Mouse (Mus musculus): ENCODE measurements around the gene Gm10961. TPM values are rescaled to one million over a fixed set of nuclear protein-coding genes. Genes with fewer than 3 reads are reported as not detected.

The Gm10961 gene
- not detected in 2 replicates for polyA plus RNA-seq (2012; rRNA removed; ENCODE audit: low replicate concordance)

DNA sequence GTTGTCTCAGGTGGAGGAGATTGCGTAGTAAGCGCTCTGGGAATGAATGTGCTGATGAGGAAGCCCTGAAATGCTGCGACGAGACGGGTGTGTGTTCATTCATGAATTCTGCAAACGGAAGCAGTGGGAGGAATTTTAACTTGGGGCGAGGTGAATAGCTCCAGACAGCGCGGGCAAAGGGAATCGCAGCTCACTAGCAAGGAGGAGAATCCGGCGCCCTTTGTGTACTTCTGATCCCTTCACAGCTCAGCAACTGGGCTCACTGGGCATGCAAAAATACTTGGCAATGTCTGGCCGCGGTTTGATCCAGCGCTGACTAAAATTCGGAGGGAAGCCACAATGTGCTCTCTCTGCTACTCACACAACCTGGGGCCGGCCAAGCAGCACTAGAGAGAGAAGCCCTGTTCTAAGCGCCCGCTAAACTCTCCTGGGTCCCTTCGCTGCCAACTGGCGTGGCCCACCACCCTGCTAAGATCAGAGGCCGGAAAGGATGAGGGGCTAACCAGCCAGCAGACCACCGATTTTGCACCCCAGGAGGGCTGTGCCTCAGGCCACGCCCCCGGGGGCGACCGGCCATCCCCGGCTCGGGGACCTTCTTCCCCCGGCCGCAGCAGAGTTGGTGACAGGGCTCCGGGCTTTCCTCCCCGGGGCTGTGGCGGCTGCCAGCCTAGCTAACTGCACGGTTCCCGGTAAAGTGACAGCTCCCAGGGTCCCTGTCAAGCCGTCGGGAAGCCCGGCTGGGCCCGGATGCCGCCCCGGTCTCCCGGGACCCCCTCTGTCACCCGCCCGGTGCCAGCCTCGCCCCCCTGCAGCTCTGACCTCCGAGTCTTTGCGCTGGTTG, at the start of gene Gm10961:
Gene Gm10961, plus strand, starts transcription at position 641 of the 841 bp plus-strand sequence.

DNA sequence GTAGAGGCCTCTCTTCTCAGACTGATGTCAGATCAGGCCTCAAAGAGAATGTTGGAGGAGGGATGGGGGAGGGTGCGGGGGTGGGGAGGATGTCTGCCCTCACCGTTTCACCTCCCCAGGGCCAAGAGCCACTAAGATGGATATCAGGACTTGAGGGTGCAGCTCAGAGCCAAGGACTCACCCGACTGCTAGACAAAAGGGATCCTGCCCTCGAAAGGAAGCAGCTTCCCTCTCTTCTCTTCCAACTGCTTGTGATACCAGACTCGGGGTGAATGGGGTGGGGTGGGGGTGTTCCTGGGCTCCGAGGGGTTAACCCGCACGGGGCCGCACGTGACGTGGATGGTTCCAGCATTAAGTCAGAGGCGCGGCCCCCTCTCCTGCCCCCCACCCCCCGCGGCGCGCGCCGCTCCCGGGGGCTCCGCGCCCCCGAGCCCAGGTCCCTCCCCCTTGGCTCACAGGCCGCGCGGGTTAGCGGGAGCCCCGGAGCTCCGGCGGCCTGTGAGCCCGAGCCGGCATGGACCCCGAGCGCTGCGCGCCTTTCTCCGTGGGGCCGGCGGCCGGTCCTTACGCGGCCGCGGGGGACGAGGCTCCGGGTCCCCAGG, 36.4 kb upstream of the Gm10961 start, which contains the start of gene Alx3:
Gene Alx3, plus strand, starts transcription at position 370 of the 602 bp plus-strand sequence.

GRCm38 (mm10) chr3:107631523-107631958, 419 bp downstream of the Gm10961 start, which contains the start of gene Strip1:
Gene Strip1, minus strand, starts transcription at chr3:107631694.

Other genes starting within 250 kb of the Gm10961 start
- gene Kcnc4, start 171.8 kb upstream of the Gm10961 start, polyA plus RNA-seq (2012; rRNA removed; ENCODE audit: low replicate concordance) = 0.12 and 0.30 TPM in 2 replicates
- 1.6 and 3.3 TPM in 2 replicates for gene Slc6a17, start 113.3 kb upstream of the Gm10961 start, polyA plus RNA-seq (2012; rRNA removed; ENCODE audit: low replicate concordance)
- not detected in 2 replicates for gene Ubl4b, start 76.2 kb upstream of the Gm10961 start, polyA plus RNA-seq (2012; rRNA removed; ENCODE audit: low replicate concordance)
- not detected in 2 replicates for gene Alx3, start 36.3 kb upstream of the Gm10961 start, polyA plus RNA-seq (2012; rRNA removed; ENCODE audit: low replicate concordance)
- gene Strip1, start 372 bp downstream of the Gm10961 start, polyA plus RNA-seq (2012; rRNA removed; ENCODE audit: low replicate concordance) = 39.6 and 45.9 TPM in 2 replicates
- gene Ahcyl1, start 65.2 kb downstream of the Gm10961 start, polyA plus RNA-seq (2012; rRNA removed; ENCODE audit: low replicate concordance) = 24.5 and 38.6 TPM in 2 replicates
- gene Csf1, start 129.1 kb downstream of the Gm10961 start, polyA plus RNA-seq (2012; rRNA removed; ENCODE audit: low replicate concordance) = 8.5 and 8.9 TPM in 2 replicates
- 122 and 277 TPM in 2 replicates for gene Eps8l3, start 245.9 kb downstream of the Gm10961 start, polyA plus RNA-seq (2012; rRNA removed; ENCODE audit: low replicate concordance)